Mouse (Mus musculus) induced T-regulatory cell, adult 2 months (primary cell): ENCODE results near the gene Neurl1a.
A peak's percentile ranks its signal among the peaks of the same experiment; 100 is the strongest.

ENCODE experiments used
- DNase-seq: peaks from one replicate; pipeline ENCODE4 v3.0.0-alpha.2; 2012; ENCODE audit warnings: low read depth

Neurl1a gene

GRCm38 (mm10) chr19:47168223-47168622 is 10.4 kb upstream of the Neurl1a start:
- peak; percentile 81 for DNase-seq

- DNase-seq: peak; percentile 87
Observed at GRCm38 (mm10) chr19:47168793-47169412, 9.7 kb upstream of the Neurl1a start.

- peak; percentile 43 for DNase-seq
Observed at GRCm38 (mm10) chr19:47174515-47174914, 4.1 kb upstream of the Neurl1a start.

GRCm38 (mm10) chr19:47175472-47175871 is 3.1 kb upstream of the Neurl1a start:
- DNase-seq: peak; percentile 34

- DNase-seq: no peak
Observed at GRCm38 (mm10) chr19:47176916-47177505, 1.6 kb upstream of the Neurl1a start.

GRCm38 (mm10) chr19:47178001-47178400 is 619 bp upstream of the Neurl1a start:
- peak; percentile 37 for DNase-seq

GRCm38 (mm10) chr19:47179272-47179809 is 721 bp downstream of the Neurl1a start:
- DNase-seq: no peak

- DNase-seq: no peak
Observed at GRCm38 (mm10) chr19:47180011-47180410, 1.4 kb downstream of the Neurl1a start.

- DNase-seq: no peak
Observed at GRCm38 (mm10) chr19:47184221-47184620, 5.6 kb downstream of the Neurl1a start.

- DNase-seq: no peak
Observed at GRCm38 (mm10) chr19:47184736-47185135, 6.1 kb downstream of the Neurl1a start.

- DNase-seq: no peak
Observed at GRCm38 (mm10) chr19:47186514-47187275, 8.1 kb downstream of the Neurl1a start.

GRCm38 (mm10) chr19:47188515-47189128 is 10.0 kb downstream of the Neurl1a start:
- no peak for DNase-seq

GRCm38 (mm10) chr19:47192158-47192557 is 13.5 kb downstream of the Neurl1a start:
- DNase-seq: no peak

GRCm38 (mm10) chr19:47198671-47199350 is 20.2 kb downstream of the Neurl1a start:
- DNase-seq: no peak

GRCm38 (mm10) chr19:47201972-47202371 is 23.4 kb downstream of the Neurl1a start:
- no peak for DNase-seq

GRCm38 (mm10) chr19:47202429-47202828 is 23.8 kb downstream of the Neurl1a start:
- DNase-seq: no peak

GRCm38 (mm10) chr19:47203042-47203441 is 24.4 kb downstream of the Neurl1a start:
- no peak for DNase-seq

GRCm38 (mm10) chr19:47204653-47205052 is 26.0 kb downstream of the Neurl1a start:
- no peak for DNase-seq

GRCm38 (mm10) chr19:47206126-47206525 is 27.5 kb downstream of the Neurl1a start:
- no peak for DNase-seq

GRCm38 (mm10) chr19:47210432-47210831 is 31.8 kb downstream of the Neurl1a start:
- DNase-seq: no peak

GRCm38 (mm10) chr19:47211609-47212312 is 33.1 kb downstream of the Neurl1a start:
- DNase-seq: no peak
